Mouse (Mus musculus) monocyte, adult 5-6 weeks (primary cell): ENCODE data around the gene Surf2. TPM values are rescaled to one million over a fixed set of nuclear protein-coding genes. Genes with fewer than 3 reads are reported as not detected.

Source experiments
- ATAC-seq: fragments of 153-309, 156-312 bp; replicated peaks from 2 replicates; pipeline ENCODE4 v1.8.0; 2017; ENCODE audit warnings: mild to moderate bottlenecking; ENCODE audit not compliant: low TSS enrichment, insufficient number of reproducible peaks, severe bottlenecking, poor library complexity, low FRiP score
- total RNA-seq: library from RNA; stranded (forward); fragments of 200-1000, 200-491, 200-594 nt; gene quantifications from 3 replicates; pipeline ENCODE4 v1.2.3, GENCODE M21; 2017

Gene Surf2
- total RNA-seq, 1 experiment from 2014 or later: 48.7 TPM

DNA sequence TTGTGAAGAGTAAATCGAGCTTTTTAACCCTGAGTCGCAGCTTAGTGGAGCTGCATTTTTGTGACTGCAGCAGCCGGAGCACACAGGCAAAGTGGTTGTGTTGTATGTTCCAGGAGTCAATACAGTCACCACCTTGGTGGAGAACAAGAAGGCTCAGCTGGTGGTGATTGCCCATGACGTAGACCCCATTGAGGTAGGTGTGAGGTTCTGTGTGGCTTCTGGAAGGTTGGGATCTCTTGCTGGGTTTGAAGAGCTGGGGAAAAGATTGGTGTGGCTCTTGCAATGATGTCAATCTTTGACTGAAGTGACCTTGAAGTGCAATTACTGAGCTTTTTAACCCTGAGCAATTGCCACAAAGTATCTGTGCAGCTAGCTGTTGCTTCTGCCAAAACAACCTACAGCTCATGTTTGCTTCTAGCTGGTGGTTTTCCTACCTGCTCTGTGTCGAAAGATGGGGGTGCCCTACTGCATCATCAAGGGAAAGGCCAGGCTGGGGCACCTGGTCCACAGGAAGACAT lies 3.9 kb upstream of the Surf2 start:
- no peak for ATAC-seq

DNA sequence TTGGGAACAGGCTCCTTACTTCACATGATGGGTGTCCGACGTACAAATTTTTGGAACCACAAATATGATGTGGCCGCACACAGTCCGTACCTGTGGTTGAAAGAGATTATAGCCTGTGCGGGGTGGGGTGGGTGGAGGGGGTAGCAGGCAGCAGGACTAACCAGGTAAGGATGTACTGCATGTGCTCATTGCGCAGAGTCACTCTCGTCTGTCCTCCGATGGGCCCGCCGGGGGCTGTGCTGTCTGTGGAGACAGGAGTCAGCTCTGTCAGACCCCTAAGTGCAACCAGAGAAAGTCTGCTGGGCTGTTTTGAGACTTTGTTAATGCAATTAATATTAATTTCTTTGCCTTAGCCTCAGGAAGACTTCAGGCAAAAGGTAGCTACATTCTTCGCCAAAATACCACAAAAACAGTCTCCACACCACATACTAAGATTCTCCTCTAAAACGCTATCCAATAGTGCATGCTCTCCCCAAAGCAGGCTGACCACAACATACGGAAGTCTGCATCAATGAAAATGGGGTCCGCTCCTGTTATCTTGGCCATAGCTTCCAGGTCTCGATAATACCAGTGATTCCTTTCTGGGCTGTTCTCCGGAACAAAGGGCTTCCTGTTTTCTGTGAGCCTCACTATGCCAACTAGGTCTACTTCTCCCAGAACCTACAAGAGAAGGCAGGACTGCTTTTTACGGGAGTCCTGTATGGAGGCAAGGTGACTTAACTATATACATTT lies 2.6 kb upstream of the Surf2 start:
- no peak for ATAC-seq

DNA sequence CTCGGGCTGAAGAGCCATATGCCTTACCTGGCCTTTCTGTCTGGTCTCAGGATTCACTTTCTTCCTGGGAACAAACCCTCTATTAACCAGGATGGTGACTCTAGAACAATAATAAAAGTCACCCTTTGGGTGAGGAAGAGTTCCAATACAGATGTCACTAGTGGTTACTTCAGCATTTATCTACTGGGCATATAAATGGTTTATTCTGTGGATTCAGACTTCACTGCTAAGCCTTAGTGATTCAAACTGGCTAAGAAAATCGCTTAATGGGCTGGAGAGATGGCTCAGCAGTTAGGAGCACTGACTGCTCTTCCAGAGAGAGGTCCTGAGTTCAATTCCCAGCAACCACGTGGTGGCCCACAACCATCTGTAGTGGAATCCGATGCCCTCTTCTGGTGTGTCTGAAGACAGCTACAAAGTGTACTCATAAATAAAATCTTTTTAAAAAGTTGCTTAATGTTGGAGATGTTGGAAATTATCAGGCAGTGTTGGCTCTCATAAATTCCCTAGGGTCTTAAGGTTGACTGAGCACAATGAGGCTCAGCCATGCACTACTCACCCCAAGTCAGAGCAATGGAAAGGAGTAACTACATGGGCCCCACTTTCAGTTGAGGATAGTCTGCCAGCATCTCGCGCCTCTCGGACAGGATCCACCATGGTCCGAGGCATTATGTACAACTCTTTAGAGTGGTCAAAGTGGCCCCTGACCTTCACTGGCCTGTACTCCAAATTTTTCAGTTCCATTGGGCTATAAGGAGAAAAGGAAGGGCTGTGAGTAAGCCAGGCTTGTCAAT lies 1.8 kb upstream of the Surf2 start:
- ATAC-seq: no peak

- ATAC-seq: peak; percentile 13; the same call in 1 of the 2 replicates
Measured at GRCm38 (mm10) chr2:26916738-26917137, 571 bp downstream of the Surf2 start.

- ATAC-seq: no peak
Measured at GRCm38 (mm10) chr2:26919684-26920083, 3.5 kb downstream of the Surf2 start.

DNA sequence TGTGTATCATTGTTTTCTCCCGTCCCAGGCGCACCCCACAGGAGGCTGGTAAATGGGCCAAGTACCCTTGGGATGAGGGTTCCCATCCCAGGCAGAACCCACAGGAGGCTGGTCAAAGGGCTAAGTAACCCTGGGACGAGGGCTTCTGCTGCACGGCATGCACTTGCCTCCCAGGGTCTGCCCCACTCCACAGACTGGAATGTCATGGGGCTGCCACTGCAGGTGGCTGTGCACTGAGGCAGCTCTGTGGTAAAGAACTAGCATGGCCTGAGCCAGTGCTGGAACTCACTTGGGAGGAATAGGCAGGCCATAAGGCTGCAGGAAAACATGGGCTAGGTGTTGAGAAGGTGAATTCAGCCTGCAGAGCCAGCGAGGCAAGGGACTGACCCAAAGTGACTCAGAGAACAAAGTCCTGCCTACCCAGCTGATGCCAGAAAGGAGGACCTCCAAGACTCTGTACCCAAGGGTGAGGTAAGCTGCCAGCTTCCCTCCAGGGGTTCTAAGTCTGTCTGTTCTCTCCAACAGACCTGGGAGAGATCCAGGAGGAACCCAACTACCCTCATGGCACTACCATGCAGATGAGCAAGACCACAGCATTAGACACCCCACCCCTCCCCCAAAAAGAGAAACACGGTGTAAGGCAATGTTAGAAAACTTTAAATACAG lies 4.2 kb downstream of the Surf2 start:
- ATAC-seq: no peak

DNA sequence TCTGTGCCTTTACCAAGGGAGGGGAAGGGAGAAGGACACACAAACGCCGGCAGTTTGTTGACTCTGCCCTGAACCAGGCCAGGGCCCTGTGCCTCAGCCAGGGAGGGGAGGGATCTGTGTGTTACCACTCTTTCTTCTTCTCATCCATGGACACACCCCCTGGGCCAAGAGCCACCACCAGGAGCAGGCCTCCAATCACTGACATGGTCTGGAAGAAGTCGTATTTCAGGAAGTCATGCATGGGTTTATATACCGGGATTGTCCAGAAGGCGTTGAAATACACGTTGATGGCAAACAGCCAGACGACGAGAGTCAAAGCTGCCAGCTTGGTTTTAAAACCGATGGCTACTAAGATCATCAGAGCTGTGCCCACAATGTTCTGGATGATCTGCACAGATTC lies 5.6 kb downstream of the Surf2 start:
- no peak for ATAC-seq

DNA sequence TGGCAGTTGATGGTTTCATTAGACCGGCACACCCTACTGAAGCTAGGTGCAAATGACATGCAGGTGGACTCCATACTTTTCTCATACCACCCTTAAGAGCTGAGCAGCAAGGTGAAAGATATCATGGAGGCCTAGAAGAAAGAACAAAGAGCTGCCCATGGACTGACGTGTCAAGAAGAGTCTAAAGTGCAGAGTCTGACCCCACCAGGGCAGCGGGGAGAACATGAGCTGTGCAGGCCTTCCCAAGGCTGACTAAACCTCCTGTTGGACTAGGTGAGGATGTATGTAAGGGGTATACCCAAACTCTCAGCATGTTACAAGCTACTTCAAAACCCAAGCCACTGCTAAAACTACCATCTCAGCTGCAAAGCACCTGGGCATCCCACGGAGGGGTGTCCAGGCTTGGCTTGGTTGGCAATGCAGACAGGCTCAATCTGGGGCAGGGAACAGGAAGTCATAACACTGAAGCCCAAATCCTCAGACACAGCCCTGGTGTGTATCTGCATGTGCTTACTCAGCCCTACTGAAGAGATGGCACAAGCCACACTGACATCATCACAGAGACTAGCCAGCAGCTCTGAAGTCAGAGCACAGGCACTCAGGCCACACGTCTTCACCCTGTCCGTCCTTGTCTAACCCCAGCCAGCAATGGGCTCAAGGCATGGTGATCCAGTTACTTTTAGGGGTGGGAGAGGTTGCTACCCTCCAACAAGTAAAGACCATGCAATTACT lies 11.7 kb downstream of the Surf2 start:
- no peak for ATAC-seq

GRCm38 (mm10) chr2:26930390-26930789 lies 14.2 kb downstream of the Surf2 start:
- peak; percentile 32; the same call in 1 of the 2 replicates for ATAC-seq

GRCm38 (mm10) chr2:26932473-26933303 lies 16.5 kb downstream of the Surf2 start:
- ATAC-seq: no peak

GRCm38 (mm10) chr2:26933304-26934055 lies 17.3 kb downstream of the Surf2 start, which contains the start of the genes Surf4 and Stkld1:
Surf4 (minus strand) TSS chr2:26933928.
Stkld1 (plus strand) TSS chr2:26934047.
- peak; percentile 75 for ATAC-seq

DNA sequence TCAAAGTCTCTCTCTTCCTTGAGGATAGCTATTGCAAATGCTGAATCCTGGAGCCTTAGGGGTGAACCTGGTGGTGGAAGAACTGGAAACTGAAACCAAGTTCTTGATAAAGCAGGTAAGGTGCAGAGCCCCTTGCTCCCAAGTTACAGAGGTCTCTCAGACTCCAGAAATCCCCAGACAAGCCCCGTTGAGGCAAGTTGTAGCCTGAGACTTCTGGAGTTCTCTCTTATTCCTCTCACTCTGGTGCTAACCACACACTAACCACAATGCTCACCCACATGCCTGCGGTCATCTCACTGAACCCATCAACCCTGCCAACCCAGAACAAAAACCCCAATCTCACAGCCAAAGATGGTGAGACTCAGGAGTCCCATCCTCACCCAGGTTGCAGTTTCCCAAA lies 19.1 kb downstream of the Surf2 start:
- ATAC-seq: no peak

GRCm38 (mm10) chr2:26936425-26936824 lies 20.3 kb downstream of the Surf2 start:
- no peak for ATAC-seq

DNA sequence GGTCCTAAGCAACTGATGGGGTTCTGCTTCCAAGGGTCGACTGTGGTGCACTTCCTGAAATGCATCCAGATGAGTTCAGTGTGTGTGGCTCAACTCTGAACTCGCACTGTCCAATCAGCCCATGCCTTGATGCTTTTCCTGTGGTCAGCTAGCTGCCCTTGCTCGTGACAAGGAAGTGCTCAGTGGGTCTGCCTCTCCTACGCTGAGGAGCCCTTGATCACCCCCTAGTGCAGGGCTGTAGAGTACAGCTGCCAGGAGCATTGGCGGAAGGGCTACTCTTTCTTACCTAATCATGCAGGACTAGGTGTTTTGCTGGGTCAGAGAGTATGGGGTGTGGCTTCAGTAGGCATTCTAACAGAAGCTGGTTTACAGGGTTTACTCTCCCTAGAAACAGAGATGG lies 25.4 kb downstream of the Surf2 start:
- ATAC-seq: peak; percentile 78

DNA sequence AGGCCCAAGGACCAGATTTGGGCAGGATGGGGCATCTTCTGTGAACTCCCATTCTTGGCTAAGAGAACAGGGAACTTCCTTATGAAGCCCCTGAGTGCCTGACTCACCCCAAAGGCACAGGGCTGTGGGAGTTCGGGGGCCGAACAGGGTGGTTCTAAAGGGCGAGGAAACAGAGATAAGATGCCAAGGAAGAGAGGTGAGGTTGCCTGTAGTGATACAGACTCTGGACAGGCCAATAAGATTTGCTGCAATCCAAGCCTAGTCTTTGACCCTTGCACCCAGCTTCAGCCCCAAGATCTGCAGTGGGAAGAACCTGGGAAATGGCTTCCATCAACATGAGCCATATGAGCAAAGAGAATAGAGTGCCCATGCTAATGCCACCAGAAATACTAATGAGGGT lies 27.1 kb downstream of the Surf2 start:
- no peak for ATAC-seq

DNA sequence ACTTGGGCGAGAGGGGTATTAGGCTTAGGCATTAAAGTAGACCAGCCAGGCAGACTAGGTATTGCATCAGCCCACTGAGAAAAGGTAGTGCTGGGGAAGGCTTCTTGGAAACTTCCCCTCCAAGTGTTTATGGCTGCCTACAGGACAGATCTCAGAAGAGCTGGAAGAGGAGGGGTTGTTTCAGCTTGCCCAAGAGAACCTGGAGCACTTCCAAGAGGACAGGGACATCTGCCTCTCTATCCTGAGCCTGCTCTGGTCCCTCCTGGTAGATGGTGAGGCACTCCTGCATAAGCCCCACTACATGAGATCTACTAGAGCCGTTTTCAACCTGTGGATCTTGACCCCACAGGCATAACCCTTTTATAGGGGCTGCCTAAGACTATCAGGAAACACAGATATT lies 34.2 kb downstream of the Surf2 start:
- no peak for ATAC-seq

GRCm38 (mm10) chr2:26951346-26951905 lies 35.3 kb downstream of the Surf2 start:
- ATAC-seq: no peak
